Mouse (Mus musculus): ENCODE results near the gene Kif7.

The Kif7 gene

GRCm38 (mm10) chr7:79715187-79715981, at the start of gene Kif7:
Kif7 (minus strand) TSS chr7:79715720.
- DNase-seq, result peak; percentile 91

GRCm38 (mm10) chr7:79762106-79762505, 46.6 kb upstream of the Kif7 start:
- no peak for DNase-seq

- no peak for DNase-seq
These were observed 45.8 kb upstream of the Kif7 start for GRCm38 (mm10) chr7:79761124-79761876.

- DNase-seq, result no peak
These were observed 44.2 kb upstream of the Kif7 start for GRCm38 (mm10) chr7:79759766-79760165.

GRCm38 (mm10) chr7:79758176-79758575, 42.7 kb upstream of the Kif7 start:
- no peak for DNase-seq

GRCm38 (mm10) chr7:79756334-79756733, 40.8 kb upstream of the Kif7 start:
- no peak for DNase-seq

- no peak for DNase-seq
These were observed 34.0 kb upstream of the Kif7 start for GRCm38 (mm10) chr7:79749511-79749910.

- no peak for DNase-seq
These were observed 32.1 kb upstream of the Kif7 start for GRCm38 (mm10) chr7:79747659-79748058.

- no peak for DNase-seq
These were observed 29.1 kb upstream of the Kif7 start for GRCm38 (mm10) chr7:79744585-79744984.

- DNase-seq, result no peak
These were observed 28.5 kb upstream of the Kif7 start for GRCm38 (mm10) chr7:79744051-79744450.

- DNase-seq, result peak; percentile 87
These were observed 27.4 kb upstream of the Kif7 start, which contains the start of the genes Pex11a and Wdr93 for GRCm38 (mm10) chr7:79742659-79743536. Pex11a (minus strand) TSS chr7:79743131. Wdr93 (plus strand) TSS chr7:79743163.

- DNase-seq, result no peak
These were observed 26.7 kb upstream of the Kif7 start for GRCm38 (mm10) chr7:79742277-79742658.

GRCm38 (mm10) chr7:79740279-79740678, 24.8 kb upstream of the Kif7 start:
- no peak for DNase-seq

- no peak for DNase-seq
These were observed 23.4 kb upstream of the Kif7 start for GRCm38 (mm10) chr7:79738913-79739312.

- DNase-seq, result no peak
These were observed 21.0 kb upstream of the Kif7 start for GRCm38 (mm10) chr7:79736511-79736910.

GRCm38 (mm10) chr7:79734563-79734962, 19.0 kb upstream of the Kif7 start:
- no peak for DNase-seq

- no peak for DNase-seq
These were observed 17.1 kb upstream of the Kif7 start, which contains the start of gene Plin1 for GRCm38 (mm10) chr7:79732622-79733021. Plin1 (minus strand) TSS chr7:79732903.

- DNase-seq, result no peak
These were observed 15.9 kb upstream of the Kif7 start for GRCm38 (mm10) chr7:79731438-79731837.

- peak; percentile 43 for DNase-seq
These were observed 14.3 kb upstream of the Kif7 start for GRCm38 (mm10) chr7:79729743-79730370.

- DNase-seq, result peak; percentile 79
These were observed 13.6 kb upstream of the Kif7 start for GRCm38 (mm10) chr7:79729169-79729568.

GRCm38 (mm10) chr7:79728219-79728618, 12.7 kb upstream of the Kif7 start:
- DNase-seq, result peak; percentile 81

GRCm38 (mm10) chr7:79727091-79727490, 11.6 kb upstream of the Kif7 start:
- DNase-seq, result peak; percentile 80

Measured in thymus, postnatal 14 days (tissue).